In genomic region chr7:127712461-127713385, GRCm38 (mm10) we compare ENCODE assay signal across 8 mouse cellular contexts. TPM values are rescaled to one million over a fixed set of nuclear protein-coding genes. Genes with fewer than 3 reads are reported as not detected.
DNase-seq lines count a peak whose midpoint lies in the region; ATAC-seq lines count a peak whose summit lies in the region.

Ctf1 (plus strand) TSS chr7:127712736.

- peak within 1 kb of the TSS; percentile 19 for H3K4me3 ChIP-seq in hindbrain, embryonic 14.5 days (replicated peaks; ENCODE audit: low read length)

- H3K9ac ChIP-seq in hindbrain, embryonic 14.5 days: 0 out of 2 replicates have a peak within 1 kb of the TSS, but pooled peaks have one; percentile 6

- DNase-seq in T-cell, adult 2 months (ENCODE audit: low spot score): peak; percentile 64
- peak; percentile 84 to 85 for DNase-seq in cerebellum, postnatal 14 days
- peak; percentile 79 for DNase-seq in gastrocnemius, adult 18-20 months (ENCODE audit: low spot score)
- DNase-seq in hindbrain, embryonic 14.5 days (ENCODE audit: low spot score): peak; percentile 79
- peak; percentile 78 to 80 for DNase-seq in left cerebral cortex, adult 18-20 months (ENCODE audit: low spot score in 2 of 2)
- peak; percentile 83 to 86 for DNase-seq in lung, postnatal 4 days
- DNase-seq in retina, postnatal 7 days (ENCODE audit: low read depth, low spot score): peak; percentile 49
- peak; percentile 76 to 81 for DNase-seq in urinary bladder, postnatal 36 days (ENCODE audit: low spot score in 2 of 2)

- 0 out of 2 replicates have a peak, but pooled peaks cover 3% of the 10 kb centered on the region for H3K27me3 ChIP-seq in hindbrain, embryonic 14.5 days (ENCODE audit: control insufficient read depth, insufficient read depth, low read length)

- H3K36me3 ChIP-seq in hindbrain, embryonic 14.5 days (replicated peaks; ENCODE audit: control insufficient read depth, insufficient read depth): no peaks in the 10 kb centered on the region

- ATAC-seq in hindbrain, embryonic 14.5 days (ENCODE audit: low FRiP score): peak; percentile 64; the same call in 1 of the 2 replicates

- peak within 1 kb of the TSS; percentile 54 for H3K4me2 ChIP-seq in hindbrain, embryonic 14.5 days (replicated peaks)

- peak within 1 kb of the TSS; percentile 43 for H3K27ac ChIP-seq in hindbrain, embryonic 14.5 days

- 2% methylated on average over 28 of the region's 28 CpGs for WGBS in hindbrain, embryonic 14.5 days

- H3K9me3 ChIP-seq in hindbrain, embryonic 14.5 days (ENCODE audit: control insufficient read depth, low read length): no peaks in the 10 kb centered on the region

- peaks cover 20% of the 10 kb centered on the region for H3K4me1 ChIP-seq in hindbrain, embryonic 14.5 days (replicated peaks; ENCODE audit: control insufficient read depth, insufficient read depth, low read length)

RNA-seq across cellular contexts. Expression of gene Ctf1, which starts in this region (rescaled TPM):
- total RNA-seq in gastrocnemius, adult 18-20 months (2021): 10 to 100 TPM; 17.3 to 17.5 TPM
- 3.1 and 4.2 TPM in 2 replicates for polyA plus RNA-seq in hindbrain, embryonic 14.5 days (2014; fragmentation: Nextera tagmentation; extraction: Ambion mirVana)
- total RNA-seq in left cerebral cortex, adult 18-20 months (2021): 1 to 10 TPM; 2.7 to 4.4 TPM

Comparison
In these comparisons a context has a peak if more than half of its experiments do, and no peak if none do; other contexts are left out.
1. Peak in every context shown above with its lines: DNase-seq, ATAC-seq, H3K4me3 ChIP-seq and H3K27ac ChIP-seq.